Mouse (Mus musculus) granulocyte monocyte progenitor cell, adult 5-6 weeks (primary cell): ENCODE measurements around the gene Yap1. TPM values are rescaled to one million over a fixed set of nuclear protein-coding genes. Genes with fewer than 3 reads are reported as not detected.

ENCODE experiments used
- ATAC-seq: replicated peaks from 2 replicates; pipeline ENCODE4 v1.8.0; 2016; ENCODE audit warnings: mild to moderate bottlenecking, moderate TSS enrichment, inconsistent platforms; ENCODE audit not compliant: poor library complexity, severe bottlenecking
- total RNA-seq, 2 experiments: library from RNA; stranded (forward) in 1 of 2; stranded (reverse) in 1 of 2; fragments of 200-712, 200-1000 nt in 1 of 2; fragments of >200 nt in 1 of 2; fragmentation: Nextera tagmentation in 1 of 2; gene quantifications; 2 replicates each; pipeline ENCODE4 v1.2.3; 2014 to 2017

The Yap1 gene
- total RNA-seq, 2 experiments from 2014 or later = not detected

DNA sequence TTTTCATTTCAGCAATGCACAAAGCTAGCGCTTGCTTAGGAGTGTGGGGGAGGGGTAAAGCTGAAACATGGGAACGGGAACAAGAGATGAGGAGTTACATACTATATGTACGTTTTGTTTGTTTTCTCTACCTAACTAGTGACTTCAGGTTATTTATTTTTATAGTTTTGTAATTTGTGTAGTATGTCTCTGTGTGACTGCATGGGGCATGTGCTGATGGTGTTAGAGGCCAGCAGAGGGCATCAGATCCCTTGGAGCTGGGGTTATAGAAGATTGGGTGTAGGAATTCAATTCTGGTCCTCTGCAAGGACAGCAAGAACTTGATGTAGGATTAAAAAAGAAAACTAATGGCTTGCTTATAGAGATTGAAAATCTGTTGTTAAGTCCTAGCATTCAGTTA lies 25.9 kb downstream of the Yap1 start:
- ATAC-seq = 0 out of 2 replicates have a peak, but pooled peaks have one; percentile 37

DNA sequence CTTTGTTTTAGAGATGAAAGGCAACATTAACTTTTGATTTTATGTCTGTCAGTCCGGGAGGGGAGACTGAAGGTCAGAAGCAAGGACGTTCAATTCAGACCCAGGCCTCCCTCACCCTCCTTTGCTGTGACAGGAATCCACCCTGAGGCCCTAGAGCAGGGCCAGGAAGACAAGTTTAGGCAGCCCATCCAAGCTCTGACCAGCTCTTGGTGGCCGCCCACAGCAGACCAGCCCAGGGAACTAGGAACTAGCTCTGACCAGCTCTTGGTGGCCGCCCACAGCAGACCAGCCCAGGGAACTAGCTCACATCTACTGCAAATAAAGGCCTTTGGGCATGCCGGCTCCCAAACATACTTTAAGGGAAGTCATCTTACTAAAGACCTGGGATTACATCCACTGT lies 26.8 kb downstream of the Yap1 start:
- no peak for ATAC-seq

GRCm38 (mm10) chr9:7971993-7972392 lies 32.4 kb downstream of the Yap1 start:
- no peak for ATAC-seq

GRCm38 (mm10) chr9:7967980-7968379 lies 36.4 kb downstream of the Yap1 start:
- ATAC-seq = no peak

- no peak for ATAC-seq
Observed at GRCm38 (mm10) chr9:7965590-7965989, 38.8 kb downstream of the Yap1 start.

- ATAC-seq = no peak
Observed at GRCm38 (mm10) chr9:7963867-7964266, 40.5 kb downstream of the Yap1 start.

DNA sequence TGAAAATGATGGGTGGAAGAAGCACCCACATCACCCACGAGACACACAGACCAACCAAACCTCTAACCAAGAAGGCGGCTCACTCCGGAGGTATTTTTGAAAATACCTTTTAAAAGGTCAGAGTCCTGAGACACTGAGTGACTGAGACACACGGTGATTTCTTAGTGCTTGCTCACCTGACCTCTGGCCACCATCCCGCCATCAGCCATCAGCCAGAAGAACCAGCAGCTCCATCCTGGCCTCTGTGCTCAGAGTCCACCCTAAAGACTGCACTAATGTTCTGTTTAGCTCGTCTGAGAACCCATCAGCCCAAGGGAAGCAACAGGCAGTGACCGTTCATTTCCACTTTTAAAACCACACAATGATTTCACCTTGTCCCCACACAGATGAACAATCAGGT lies 41.5 kb downstream of the Yap1 start:
- ATAC-seq = no peak

- no peak for ATAC-seq
Observed at GRCm38 (mm10) chr9:7961366-7962160, 42.8 kb downstream of the Yap1 start.

GRCm38 (mm10) chr9:7960382-7960781 lies 44.0 kb downstream of the Yap1 start:
- ATAC-seq = no peak

- no peak for ATAC-seq
Observed at GRCm38 (mm10) chr9:7959301-7959700, 45.1 kb downstream of the Yap1 start.

DNA sequence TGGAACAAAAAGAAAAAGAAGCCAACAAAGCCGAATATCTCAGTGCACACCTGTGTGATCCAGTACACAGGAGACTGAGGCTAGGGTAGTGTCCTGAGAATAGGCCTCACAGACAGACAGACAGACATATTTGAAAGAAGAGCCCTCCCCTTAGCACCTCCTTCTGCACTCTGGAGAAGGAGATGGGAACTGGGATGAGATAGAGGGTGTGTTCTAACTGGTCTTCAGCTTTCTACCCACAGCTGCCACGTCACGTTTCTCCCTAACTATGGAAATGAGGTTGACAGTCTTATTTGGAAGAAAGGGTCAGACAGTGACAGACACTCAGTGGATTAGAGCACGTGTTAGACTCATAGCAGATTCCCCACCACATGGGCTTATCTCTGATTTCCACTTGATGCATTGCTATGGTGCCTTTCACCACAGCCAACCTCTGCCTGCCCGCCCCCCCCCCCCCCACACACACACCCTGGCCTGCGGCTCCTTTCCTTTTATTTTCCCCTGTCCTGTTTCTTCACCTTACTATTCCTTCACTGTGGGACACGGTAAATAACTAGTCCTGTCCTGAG lies 46.3 kb downstream of the Yap1 start:
- no peak for ATAC-seq

GRCm38 (mm10) chr9:7957407-7957806 lies 47.0 kb downstream of the Yap1 start:
- ATAC-seq = no peak

GRCm38 (mm10) chr9:7956400-7956799 lies 48.0 kb downstream of the Yap1 start:
- ATAC-seq = no peak

- ATAC-seq = no peak
Observed at GRCm38 (mm10) chr9:7952886-7953285, 51.5 kb downstream of the Yap1 start.

DNA sequence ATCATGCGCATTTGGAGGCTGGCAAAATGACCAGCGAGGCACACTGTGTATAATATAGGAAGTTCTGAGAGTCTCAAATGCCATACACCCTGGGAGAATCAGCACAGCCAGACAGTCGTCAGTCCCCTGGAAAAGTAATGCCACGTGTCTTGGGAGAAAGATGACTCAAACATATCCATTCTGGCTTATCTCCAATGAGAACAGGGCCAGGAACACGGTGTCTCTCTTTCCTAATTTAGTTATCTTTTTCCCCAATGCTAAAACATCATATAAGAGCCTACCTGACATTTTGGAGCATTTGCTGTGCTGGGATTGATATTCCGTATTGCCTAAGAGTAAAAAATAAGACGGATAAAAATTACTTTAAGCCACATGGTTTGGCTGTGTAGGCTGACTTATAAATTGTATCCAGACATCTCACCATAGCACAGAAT lies 54.2 kb downstream of the Yap1 start:
- ATAC-seq = no peak

DNA sequence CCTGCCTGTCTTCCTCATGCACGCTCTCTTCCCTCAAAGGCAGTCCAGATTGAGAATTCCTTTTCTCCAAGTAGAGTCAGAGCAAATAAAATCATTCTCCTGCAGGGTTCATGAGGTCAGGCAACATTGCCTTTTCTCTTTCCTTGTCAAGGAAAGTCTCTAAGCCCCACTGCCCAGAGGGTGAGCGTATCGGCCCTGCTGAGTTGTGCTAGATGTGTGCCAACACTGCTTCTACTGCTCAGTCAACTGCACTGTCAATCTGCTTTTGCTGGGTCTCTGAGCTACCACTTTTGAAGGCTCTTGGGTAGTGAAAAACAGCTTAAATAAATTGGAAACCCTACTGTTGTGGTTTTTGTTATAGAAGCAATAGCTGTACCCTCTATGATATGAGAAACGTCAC lies 56.5 kb downstream of the Yap1 start:
- ATAC-seq = no peak

GRCm38 (mm10) chr9:7943796-7944462 lies 60.5 kb downstream of the Yap1 start:
- ATAC-seq = peak; percentile 40; the same call in 1 of the 2 replicates

GRCm38 (mm10) chr9:7942701-7943100 lies 61.7 kb downstream of the Yap1 start:
- no peak for ATAC-seq

DNA sequence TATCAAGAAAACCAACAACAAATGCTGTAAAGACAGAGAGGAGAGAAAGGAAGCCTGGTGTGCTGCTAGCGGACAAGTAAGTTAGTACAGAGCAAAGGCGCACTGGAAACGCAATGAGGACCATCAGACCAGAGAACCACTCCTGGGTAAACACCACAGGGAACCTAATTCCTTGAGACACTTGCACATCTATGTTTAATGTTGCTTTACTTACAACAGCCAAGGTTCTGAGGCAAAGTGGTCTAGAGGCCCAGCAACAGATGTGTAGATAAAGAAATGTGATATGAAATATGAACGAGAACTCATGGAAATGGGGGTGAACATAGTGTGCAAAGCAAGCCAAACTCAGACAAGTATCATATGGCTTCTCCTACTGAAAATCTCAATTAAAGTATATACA lies 64.3 kb downstream of the Yap1 start:
- ATAC-seq = no peak

DNA sequence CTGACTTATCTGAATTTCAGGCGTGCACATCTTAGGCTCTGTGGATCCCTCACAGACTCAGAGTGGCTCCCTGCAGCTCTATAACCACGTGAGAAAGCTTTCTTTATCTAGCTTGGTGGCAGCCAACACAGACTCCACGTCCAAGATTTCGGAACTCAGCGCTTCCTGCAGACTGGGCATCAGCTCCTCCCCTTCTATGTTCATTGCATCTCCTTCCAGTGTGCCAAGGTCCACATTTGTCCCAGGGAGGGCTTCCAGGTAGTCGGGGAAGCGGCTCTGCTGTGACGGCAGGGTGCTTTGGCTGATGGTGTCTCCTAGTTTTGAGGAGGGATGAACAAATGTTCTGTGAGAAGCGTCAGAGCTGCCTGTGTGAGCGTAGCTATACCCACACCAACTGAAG lies 70.0 kb downstream of the Yap1 start:
- ATAC-seq = no peak

DNA sequence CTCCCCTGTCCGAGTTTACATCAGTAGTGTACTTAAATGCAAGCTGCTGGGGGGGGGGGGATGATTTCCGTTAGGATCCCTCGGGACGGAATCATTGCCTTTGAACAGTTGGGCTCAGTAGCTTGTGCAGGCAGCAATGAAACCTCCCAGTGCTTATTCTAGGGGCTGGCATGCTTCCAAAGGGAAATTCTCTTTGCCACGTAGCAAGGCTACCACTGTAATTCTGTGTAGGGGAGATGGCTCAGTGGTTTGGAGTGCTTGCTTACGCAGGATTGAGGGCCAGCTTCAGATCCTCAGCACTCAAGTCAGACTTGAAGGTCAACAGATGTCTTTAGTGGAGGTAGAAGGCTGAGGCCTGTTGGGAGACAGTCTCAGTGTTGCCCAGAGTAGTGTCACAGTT lies 74.8 kb downstream of the Yap1 start:
- ATAC-seq = no peak

DNA sequence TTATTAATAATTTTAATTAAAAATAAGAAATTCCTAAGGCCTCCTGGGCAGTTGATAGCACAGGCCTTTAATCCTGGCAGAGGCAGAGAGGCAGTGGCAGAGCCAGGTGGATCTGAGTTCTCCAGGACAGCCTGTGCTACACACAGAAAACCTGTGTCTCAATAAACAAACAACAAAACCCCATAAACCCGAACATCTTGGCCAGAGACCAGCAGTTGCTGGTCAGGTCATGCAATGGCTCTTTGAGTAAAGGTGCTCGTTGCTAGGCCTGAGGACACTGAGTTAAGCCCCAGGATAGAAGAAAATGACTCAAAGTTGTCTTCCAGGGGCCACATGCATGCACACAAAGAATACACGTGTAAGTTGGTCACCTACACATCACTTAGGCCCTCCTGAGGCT lies 75.5 kb downstream of the Yap1 start:
- ATAC-seq = no peak
